Mouse (Mus musculus): ENCODE results near the gene Gm49721.
"Not testable (repeated sequence)": the region's sequence is repeated elsewhere in the genome, so short reads cannot be mapped to it uniquely, and the experiment has no call there.

The Gm49721 gene

GRCm38 (mm10) chr17:7079558-7079957 is 100.9 kb downstream of the Gm49721 start:
- not testable (repeated sequence) for DNase-seq (ENCODE audit: low spot score)

GRCm38 (mm10) chr17:7084523-7084922 is 105.8 kb downstream of the Gm49721 start:
- DNase-seq (ENCODE audit: low spot score) = not testable (repeated sequence)

- DNase-seq (ENCODE audit: low spot score) = not testable (repeated sequence)
These were observed 106.9 kb downstream of the Gm49721 start for GRCm38 (mm10) chr17:7085469-7086168.

- peak; percentile 0 for DNase-seq (ENCODE audit: low spot score)
These were observed 108.1 kb downstream of the Gm49721 start for GRCm38 (mm10) chr17:7086836-7087235.

All from embryo, embryonic 10.5 days (tissue).